Mouse (Mus musculus): ENCODE results near the gene Hist1h2bf.

DNA sequence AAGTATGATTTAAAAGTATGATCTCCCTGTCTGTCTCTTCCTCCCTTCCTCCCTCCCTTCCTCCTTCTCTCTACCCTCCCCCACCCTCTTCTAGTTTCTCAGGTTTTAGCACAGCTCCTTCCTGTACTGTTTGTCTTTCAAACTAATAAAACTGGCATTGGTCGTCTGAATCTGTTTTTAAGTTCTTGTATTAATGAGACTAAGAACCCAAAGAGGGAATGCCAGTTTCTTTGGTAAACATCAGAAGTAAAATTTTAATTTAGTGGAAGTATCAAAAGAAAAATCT, 12.9 kb upstream of the Hist1h2bf start:
- TF ChIP-seq CTCF (IDR thresholded peaks at IDR 0.05; ENCODE audit: low read depth, low read length), result no peak
- no peak for TF ChIP-seq POLR2A (IDR thresholded peaks at IDR 0.05; ENCODE audit: insufficient read depth, low read length)
